Mouse (Mus musculus): ENCODE measurements around the gene Srgap2.

DNA sequence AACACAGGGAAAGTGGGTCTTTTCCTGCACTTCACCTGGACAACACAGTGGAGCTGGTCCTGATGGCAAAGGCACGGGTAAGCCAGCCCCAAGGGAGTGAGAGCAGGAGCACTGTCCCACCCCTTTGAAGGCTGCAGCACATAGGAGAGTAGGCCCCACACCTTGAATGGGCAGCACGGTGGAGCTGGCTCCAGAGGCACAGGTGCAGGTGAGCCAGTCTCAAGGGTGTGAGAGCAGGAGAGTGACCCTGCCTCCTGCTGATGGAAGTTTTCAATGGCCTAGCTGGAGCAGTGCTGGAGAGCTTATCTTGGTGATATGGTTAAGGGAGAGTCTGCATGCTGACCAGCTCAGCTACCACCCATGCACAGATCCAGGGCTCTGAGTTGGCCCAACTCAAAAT, 145.0 kb downstream of the Srgap2 start:
- TF ChIP-seq CTCF (IDR thresholded peaks at IDR 0.05; ENCODE audit: low read depth, low read length) (no peak), POLR2A (IDR thresholded peaks at IDR 0.05; ENCODE audit: extremely low read depth, insufficient read depth, low read length) (no peak)
